Mouse (Mus musculus): ENCODE data around the gene Hoxb9. TPM values are rescaled to one million over a fixed set of nuclear protein-coding genes. Genes with fewer than 3 reads are reported as not detected.

Hoxb9 gene
- 0.74 and 1.1 TPM in 2 replicates for polyA plus RNA-seq (2012; rRNA removed; ENCODE audit: low replicate concordance)

GRCm38 (mm10) chr11:96270996-96271540 is at the start of gene Hoxb9:
Gene Hoxb9, plus strand, starts transcription at chr11:96271457.

DNA sequence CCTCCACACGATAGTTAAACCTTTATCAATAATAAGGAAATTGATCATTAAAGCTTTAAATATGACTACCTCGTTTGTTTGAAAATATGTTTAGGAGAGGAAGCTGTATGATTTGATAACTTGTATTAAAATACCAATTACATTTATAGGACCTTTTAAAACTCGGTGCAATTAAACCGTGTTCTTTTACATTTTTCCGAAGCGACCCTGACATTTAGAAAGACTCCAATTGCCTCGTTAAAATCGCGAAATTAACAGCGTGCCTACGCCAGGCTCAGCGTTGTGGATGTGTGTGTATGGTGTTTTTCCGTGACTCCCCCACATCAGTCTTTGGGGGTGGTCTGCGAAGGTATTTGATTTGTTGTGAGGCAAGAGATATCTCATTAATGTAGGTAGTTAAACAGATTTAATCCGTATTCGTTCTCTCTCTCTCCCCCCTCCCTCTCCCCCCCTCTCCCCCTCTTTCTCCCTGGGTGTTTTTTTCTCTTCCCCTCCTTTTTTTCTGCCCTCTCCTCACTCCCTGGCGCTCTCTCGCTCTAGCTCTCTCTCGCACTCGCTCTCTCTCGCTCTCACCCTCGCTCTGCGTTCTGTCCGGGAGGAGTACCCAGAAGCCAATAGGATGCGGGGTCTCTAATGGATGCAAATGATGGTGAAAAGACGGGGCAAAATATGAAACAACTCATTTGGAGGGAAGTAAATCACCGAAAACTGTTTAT is 10.8 kb downstream of the Hoxb9 start, which contains the start of gene Hoxb8:
Hoxb8 (plus strand) TSS at position 51 of the 716 bp plus-strand sequence.

DNA sequence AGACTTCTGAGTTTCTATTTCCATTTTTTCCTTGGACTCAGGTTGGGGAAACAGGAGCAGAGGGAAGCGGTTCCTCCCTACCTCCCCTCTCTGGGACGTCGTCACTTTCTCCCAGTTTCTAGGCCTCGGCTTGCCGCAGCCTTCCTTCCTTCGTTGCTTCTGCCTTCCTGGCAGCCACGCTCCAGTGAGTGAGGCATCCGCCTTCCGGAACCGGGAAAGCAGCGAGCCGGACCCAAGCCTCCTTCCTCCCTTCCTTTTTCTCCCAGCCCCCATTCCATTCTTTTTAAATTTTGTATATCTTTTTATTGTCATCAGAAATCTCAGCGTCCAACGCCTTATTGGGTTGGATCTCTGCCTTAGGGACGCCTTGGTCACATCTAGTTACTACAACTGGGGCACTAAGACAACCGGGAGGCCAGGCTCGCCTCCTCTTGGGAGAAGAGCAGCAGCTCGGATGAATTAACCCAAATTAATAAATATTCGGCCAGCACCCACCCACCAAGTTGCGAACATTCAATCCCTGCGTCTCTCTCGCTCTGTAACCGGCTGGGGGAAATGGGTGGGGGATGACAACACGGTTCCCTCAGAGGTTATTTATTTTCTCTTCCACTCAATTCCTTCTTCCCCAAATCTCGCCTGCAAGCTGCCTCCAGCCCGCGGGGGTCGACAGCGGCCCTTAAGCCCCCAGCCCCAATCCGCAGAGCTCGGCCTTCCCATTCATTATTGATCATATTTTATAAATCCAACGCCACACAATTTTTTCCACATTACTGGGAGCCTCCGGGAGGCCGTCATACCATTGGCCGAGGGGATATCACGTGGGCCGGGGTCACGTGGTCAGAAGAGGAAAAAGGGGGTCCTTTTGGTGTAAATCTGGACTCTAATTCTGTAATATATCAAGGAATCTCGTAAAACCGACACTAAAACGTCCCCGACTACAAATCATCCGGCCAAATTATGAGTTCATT is 14.8 kb downstream of the Hoxb9 start, which contains the start of gene Hoxb7:
Hoxb7 (plus strand) TSS at position 853 of the 968 bp plus-strand sequence.

GRCm38 (mm10) chr11:96291681-96292564 is 20.7 kb downstream of the Hoxb9 start, which contains the start of gene Hoxb6:
Gene Hoxb6, plus strand, starts transcription at chr11:96292476.

DNA sequence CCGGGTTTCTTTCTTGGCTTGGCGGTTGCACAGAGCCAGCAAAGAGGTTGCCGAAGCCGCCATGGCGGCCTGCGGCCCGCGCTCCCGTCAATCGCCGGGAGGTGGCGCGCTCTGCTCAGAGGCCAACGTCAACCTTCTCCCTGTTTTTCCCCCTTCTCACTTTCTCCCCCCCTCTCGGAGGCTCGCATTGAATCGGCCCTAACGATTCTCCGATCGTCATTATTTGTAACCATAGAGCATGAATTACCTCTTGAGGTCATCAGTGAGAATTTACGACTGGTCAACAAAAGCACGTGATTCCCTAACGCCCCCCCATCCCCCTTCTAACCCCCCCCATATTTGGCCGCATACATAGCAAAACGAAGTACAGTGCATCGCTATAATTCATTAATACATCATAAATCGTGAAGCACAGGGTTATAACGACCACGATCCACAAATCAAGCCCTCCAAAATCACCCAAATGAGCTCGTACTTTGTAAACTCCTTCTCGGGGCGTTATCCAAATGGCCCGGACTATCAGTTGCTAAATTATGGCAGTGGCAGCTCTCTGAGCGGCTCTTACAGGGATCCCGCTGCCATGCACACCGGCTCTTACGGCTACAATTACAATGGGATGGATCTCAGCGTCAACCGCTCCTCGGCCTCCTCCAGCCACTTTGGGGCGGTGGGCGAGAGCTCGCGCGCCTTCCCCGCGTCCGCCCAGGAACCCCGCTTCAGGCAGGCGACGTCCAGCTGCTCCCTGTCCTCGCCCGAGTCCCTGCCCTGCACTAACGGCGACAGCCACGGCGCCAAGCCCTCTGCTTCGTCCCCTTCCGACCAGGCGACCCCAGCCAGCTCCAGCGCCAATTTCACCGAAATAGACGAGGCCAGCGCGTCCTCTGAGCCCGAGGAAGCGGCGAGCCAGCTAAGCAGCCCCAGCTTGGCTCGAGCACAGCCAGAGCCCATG is 32.2 kb downstream of the Hoxb9 start, which contains the start of gene Hoxb5:
Hoxb5 (plus strand) TSS at position 186 of the 949 bp plus-strand sequence.

DNA sequence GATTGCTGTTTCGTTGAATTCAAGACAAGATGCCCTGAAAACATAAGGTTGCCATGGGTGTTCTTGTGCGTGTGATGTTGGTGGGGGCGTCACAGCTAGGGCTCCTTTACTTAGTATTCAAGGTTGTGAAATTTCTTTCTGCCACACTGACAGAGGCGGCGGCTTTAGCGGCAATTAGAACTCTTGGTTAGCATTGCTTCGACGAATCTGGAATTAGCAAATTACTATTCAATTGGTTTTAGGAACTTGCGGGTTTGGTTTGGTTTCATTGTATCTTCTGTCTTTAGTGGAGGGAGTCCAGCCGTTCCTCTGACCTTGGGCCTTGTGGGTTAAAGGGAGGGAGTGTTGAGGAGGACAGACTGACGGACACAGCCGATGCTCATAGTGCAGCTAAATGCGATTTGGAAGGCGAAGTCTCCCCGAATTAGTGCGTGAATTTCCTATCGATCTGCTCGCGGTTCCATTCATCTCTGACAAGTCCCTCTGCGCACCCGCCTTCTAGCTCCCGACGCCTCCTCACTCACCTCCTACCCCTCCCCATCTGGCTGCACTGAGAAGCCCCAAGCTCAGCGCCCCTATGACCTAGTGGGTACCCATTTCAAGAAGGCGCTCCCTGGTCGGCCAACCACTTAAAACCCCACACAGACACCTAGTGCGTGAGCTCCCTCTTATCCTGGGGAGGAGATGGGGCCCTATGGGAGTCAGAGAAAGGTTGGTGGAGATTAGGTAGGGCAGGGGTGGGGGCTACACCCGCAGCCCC is 46.5 kb downstream of the Hoxb9 start, which contains the start of gene Hoxb4:
Hoxb4 (plus strand) TSS at position 660 of the 760 bp plus-strand sequence.

DNA sequence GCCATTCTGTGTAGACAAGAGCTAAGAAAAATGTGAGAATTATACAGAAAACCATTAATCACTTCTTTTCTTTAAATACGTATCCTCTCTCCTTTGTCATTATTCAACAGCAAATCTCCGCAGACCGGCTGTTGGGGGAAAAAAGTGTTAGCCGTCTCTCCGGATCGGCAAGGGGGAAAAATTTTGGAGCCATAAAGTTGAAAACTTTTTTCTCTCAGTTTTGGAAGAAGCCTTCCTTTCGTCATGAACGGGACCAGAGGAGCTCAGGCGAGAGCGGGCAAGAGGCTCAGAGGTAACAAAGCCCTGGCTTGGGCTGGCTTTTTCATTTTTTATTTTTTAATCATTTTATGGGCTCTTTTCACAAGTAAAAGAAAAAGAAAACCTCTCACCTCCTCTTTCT is 51.9 kb downstream of the Hoxb9 start, which contains the start of gene Hoxb3:
Hoxb3 (plus strand) TSS at position 173 of the 400 bp plus-strand sequence.

Other genes starting within 250 kb of the Hoxb9 start
- not detected in 2 replicates for gene Gip, start 246.9 kb upstream of the Hoxb9 start, polyA plus RNA-seq (2012; rRNA removed; ENCODE audit: low replicate concordance)
- gene Snf8, start 236.6 kb upstream of the Hoxb9 start, polyA plus RNA-seq (2012; rRNA removed; ENCODE audit: low replicate concordance), result 13.5 and 23.0 TPM in 2 replicates
- 27.0 and 40.6 TPM in 2 replicates for gene Ube2z, start 206.1 kb upstream of the Hoxb9 start, polyA plus RNA-seq (2012; rRNA removed; ENCODE audit: low replicate concordance)
- gene Atp5g1, start 195.8 kb upstream of the Hoxb9 start, polyA plus RNA-seq (2012; rRNA removed; ENCODE audit: low replicate concordance), result 269 and 729 TPM in 2 replicates
- gene Calcoco2, start 159.5 kb upstream of the Hoxb9 start, polyA plus RNA-seq (2012; rRNA removed; ENCODE audit: low replicate concordance), result not detected in 2 replicates
- gene Ttll6, start 137.7 kb upstream of the Hoxb9 start, polyA plus RNA-seq (2012; rRNA removed; ENCODE audit: low replicate concordance), result 0.04 TPM in 1 of 2 replicates, not detected in the other
- gene Hoxb13, start 77.1 kb upstream of the Hoxb9 start, polyA plus RNA-seq (2012; rRNA removed; ENCODE audit: low replicate concordance), result not detected in 2 replicates
- 3.1 and 4.5 TPM in 2 replicates for gene Hoxb8, start 10.4 kb downstream of the Hoxb9 start, polyA plus RNA-seq (2012; rRNA removed; ENCODE audit: low replicate concordance)
- 2.5 and 5.6 TPM in 2 replicates for gene Hoxb7, start 15.2 kb downstream of the Hoxb9 start, polyA plus RNA-seq (2012; rRNA removed; ENCODE audit: low replicate concordance)
- gene Hoxb6, start 21.0 kb downstream of the Hoxb9 start, polyA plus RNA-seq (2012; rRNA removed; ENCODE audit: low replicate concordance), result 13.0 and 22.2 TPM in 2 replicates
- 3.9 and 7.2 TPM in 2 replicates for gene Hoxb5, start 31.9 kb downstream of the Hoxb9 start, polyA plus RNA-seq (2012; rRNA removed; ENCODE audit: low replicate concordance)
- gene Hoxb4, start 46.8 kb downstream of the Hoxb9 start, polyA plus RNA-seq (2012; rRNA removed; ENCODE audit: low replicate concordance), result 4.5 and 10.8 TPM in 2 replicates
- gene Hoxb3, start 51.9 kb downstream of the Hoxb9 start, polyA plus RNA-seq (2012; rRNA removed; ENCODE audit: low replicate concordance), result 7.2 and 19.4 TPM in 2 replicates
- 9.5 and 23.2 TPM in 2 replicates for gene Hoxb2, start 79.1 kb downstream of the Hoxb9 start, polyA plus RNA-seq (2012; rRNA removed; ENCODE audit: low replicate concordance)
- gene Hoxb1, start 94.3 kb downstream of the Hoxb9 start, polyA plus RNA-seq (2012; rRNA removed; ENCODE audit: low replicate concordance), result not detected in 2 replicates
- gene Skap1, start 193.1 kb downstream of the Hoxb9 start, polyA plus RNA-seq (2012; rRNA removed; ENCODE audit: low replicate concordance), result 15.8 and 27.3 TPM in 2 replicates